Mouse (Mus musculus) intestine, postnatal 0 days (tissue): ENCODE data around the gene Peak1. TPM values are rescaled to one million over a fixed set of nuclear protein-coding genes. Genes with fewer than 3 reads are reported as not detected.

Experiments used
- ATAC-seq: fragments of 200-750 bp; cut with Nextera tagmentation; 2 replicates; pipeline ENCODE4 v1.8.0; 2017; ENCODE audit warnings: mild to moderate bottlenecking, moderate TSS enrichment, moderate library complexity
- H3K27ac ChIP-seq: fragments of 300-500 bp; sonication (generic); 2 replicates; pipeline ENCODE4 v1.5.1; 2014; ENCODE audit warnings: mild to moderate bottlenecking, low read depth, low read length, moderate library complexity
- H3K27me3 ChIP-seq: fragments of 300-500 bp; sonication (generic); replicated peaks from 2 replicates; pipeline ENCODE4 v1.6.1; 2014; ENCODE audit warnings: low read length, mixed read lengths; ENCODE audit not compliant: control insufficient read depth, insufficient read depth
- H3K36me3 ChIP-seq: fragments of 300-500 bp; sonication (generic); 2 replicates; pipeline ENCODE4 v1.6.1; 2014; ENCODE audit warnings: mild to moderate bottlenecking, moderate library complexity; ENCODE audit not compliant: control insufficient read depth, insufficient read depth
- H3K4me1 ChIP-seq: fragments of 300-500 bp; sonication (generic); replicated peaks from 2 replicates; pipeline ENCODE4 v1.6.1; 2014; ENCODE audit warnings: antibody characterized with exemption, low read length, mixed read lengths; ENCODE audit not compliant: control insufficient read depth, insufficient read depth
- H3K4me2 ChIP-seq: fragments of 300-500 bp; sonication (generic); replicated peaks from 2 replicates; pipeline ENCODE4 v1.6.1; 2014; ENCODE audit warnings: low read depth, mild to moderate bottlenecking, moderate library complexity
- H3K4me3 ChIP-seq: fragments of 300-500 bp; sonication (generic); 2 replicates; pipeline ENCODE4 v1.5.1; 2014; ENCODE audit warnings: low read depth, low read length
- H3K9ac ChIP-seq: fragments of 300-500 bp; sonication (generic); 2 replicates; pipeline ENCODE4 v1.6.1; 2014; ENCODE audit warnings: mild to moderate bottlenecking, low read depth, low read length
- H3K9me3 ChIP-seq: fragments of 300-500 bp; sonication (generic); 2 replicates; pipeline ENCODE4 v1.6.1; 2016; ENCODE audit warnings: mixed run types; ENCODE audit not compliant: control insufficient read depth
- CTCF ChIP-seq: sonication (generic); IDR thresholded peaks from 2 replicates; pipeline ENCODE4 v1.5.1; 2016; ENCODE audit warnings: low read depth, mild to moderate bottlenecking, control low read depth, antibody characterized with exemption, moderate library complexity
- WGBS: fragments of 180-500 bp; shearing (Covaris S2); extraction: QIAGEN DNeasy Blood & Tissue Kit; methylation state at CpG from one replicate; pipeline ENCODE4 v1.1.7; 2014; 5-methylcytosine and 5-hydroxymethylcytosine counted together
- polyA plus RNA-seq: library from polyadenylated mRNA; unstranded; fragments of >200 nt; fragmentation: Nextera tagmentation; extraction: Ambion mirVana; gene quantifications from 2 replicates; pipeline ENCODE4 v1.2.1, GENCODE M21; 2015

The Peak1 gene
- polyA plus RNA-seq, 1 experiment from 2014 or later: 5.9 TPM

DNA sequence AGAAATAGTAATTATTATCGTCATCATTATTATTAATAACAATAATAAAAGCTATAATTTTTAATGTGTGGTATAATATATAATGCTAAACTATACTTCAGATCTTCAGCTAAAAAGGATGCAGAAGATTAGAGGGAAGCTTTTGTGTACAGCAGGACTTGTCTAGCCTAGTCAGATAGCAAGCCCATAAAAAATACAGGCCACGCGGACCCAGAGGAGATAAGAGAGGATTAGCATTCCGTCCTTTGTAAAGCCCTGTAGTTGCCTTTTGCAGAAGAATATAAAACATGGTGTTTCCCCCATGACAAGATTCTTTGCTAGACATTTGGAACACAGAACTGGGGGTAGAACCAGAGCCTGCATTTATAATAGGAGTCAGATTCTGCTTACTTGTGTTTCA is 13.2 kb downstream of the Peak1 start:
- WGBS: 47% methylated on average over 4 of the region's 4 CpGs
- ATAC-seq: no peak
- no peak overlapping the region for H3K9ac ChIP-seq
- H3K4me2 ChIP-seq: no peak overlapping the region
- no peaks in the 10 kb centered on the region for H3K36me3 ChIP-seq
- no peak overlapping the region for H3K4me3 ChIP-seq
- no peaks in the 10 kb centered on the region for H3K9me3 ChIP-seq
- no peak overlapping the region for H3K27ac ChIP-seq
- no peaks in the 10 kb centered on the region for H3K4me1 ChIP-seq
- no peak for TF ChIP-seq CTCF
- H3K27me3 ChIP-seq: no peaks in the 10 kb centered on the region

DNA sequence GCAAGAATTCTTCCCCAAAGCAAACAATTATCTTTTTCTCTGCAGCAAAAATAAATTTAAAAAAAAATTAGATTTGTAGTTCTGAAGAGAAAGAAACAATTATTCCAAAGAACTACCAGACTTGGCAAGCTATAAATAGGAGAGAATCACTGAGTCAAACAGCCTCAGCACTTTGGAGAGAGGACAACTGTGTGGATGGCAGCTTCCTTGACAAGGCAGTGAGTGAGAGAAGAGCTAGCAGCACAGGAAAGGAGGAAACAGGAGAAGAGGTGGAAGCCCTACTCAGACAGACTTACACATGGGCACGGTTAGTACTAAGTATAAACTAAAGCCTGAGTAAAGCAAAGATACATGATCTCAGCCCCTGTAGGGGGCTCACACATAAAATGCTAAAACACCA is 21.6 kb downstream of the Peak1 start:
- Histone ChIP-seq H3K4me2 (no peak overlapping the region), H3K9me3 (no peaks in the 10 kb centered on the region), H3K27me3 (no peaks in the 10 kb centered on the region), H3K27ac (no peak overlapping the region), H3K9ac (no peak overlapping the region), H3K4me3 (no peak overlapping the region), H3K4me1 (no peaks in the 10 kb centered on the region), H3K36me3 (no peaks in the 10 kb centered on the region)
- ATAC-seq: no peak
- WGBS: 51% methylated on average over 1 of the region's 1 CpGs
- no peak for TF ChIP-seq CTCF

DNA sequence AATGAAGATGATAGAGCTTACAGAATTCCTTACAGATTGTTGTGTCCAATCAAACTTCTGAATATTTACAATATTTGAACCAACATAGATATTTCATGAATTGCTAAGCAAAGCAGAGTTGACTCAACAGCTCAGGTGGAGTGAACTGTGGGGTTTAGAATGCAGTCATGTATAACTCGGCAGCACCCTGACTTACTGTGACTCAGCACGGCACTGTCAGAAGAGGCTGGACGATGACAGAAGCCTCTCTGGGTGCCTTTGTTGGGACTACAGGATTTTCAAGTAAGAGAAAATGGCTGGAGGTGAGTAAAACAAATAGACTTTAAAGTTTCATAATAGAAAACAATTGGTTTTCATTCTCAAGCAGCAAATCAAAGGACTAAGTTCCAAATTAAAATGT is 25.0 kb downstream of the Peak1 start:
- H3K4me1 ChIP-seq: no peaks in the 10 kb centered on the region
- H3K27ac ChIP-seq: no peak overlapping the region
- no peak for ATAC-seq
- TF ChIP-seq CTCF: no peak
- no peaks in the 10 kb centered on the region for H3K36me3 ChIP-seq
- H3K27me3 ChIP-seq: no peaks in the 10 kb centered on the region
- no peak overlapping the region for H3K4me2 ChIP-seq
- WGBS: 83% methylated on average over 3 of the region's 3 CpGs
- no peak overlapping the region for H3K9ac ChIP-seq
- H3K9me3 ChIP-seq: no peaks in the 10 kb centered on the region
- no peak overlapping the region for H3K4me3 ChIP-seq

DNA sequence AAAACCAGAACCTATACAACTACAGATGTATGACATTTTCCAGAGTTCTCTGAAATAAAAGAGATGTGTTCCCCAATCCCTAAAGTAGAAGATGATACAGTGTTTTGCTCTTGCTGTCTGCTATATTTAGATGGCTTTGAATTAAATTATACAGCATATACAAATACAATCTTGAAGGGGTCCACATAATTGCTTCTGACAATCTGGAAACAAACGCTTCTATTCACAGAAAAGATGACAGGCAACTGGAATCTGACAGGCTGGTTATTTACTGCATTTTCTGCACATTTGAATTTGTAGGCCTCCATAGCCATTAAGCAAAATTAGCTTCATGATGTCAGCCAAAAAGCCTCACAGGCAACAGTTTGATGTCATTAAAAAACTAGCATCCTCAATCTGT is 35.1 kb downstream of the Peak1 start:
- no peaks in the 10 kb centered on the region for H3K4me1 ChIP-seq
- no peak overlapping the region for H3K27ac ChIP-seq
- H3K4me2 ChIP-seq: no peak overlapping the region
- no peak for ATAC-seq
- WGBS: 64% methylated on average over 1 of the region's 1 CpGs
- H3K36me3 ChIP-seq: no peaks in the 10 kb centered on the region
- H3K9me3 ChIP-seq: no peaks in the 10 kb centered on the region
- no peak for TF ChIP-seq CTCF
- no peaks in the 10 kb centered on the region for H3K27me3 ChIP-seq
- no peak overlapping the region for H3K4me3 ChIP-seq
- no peak overlapping the region for H3K9ac ChIP-seq

DNA sequence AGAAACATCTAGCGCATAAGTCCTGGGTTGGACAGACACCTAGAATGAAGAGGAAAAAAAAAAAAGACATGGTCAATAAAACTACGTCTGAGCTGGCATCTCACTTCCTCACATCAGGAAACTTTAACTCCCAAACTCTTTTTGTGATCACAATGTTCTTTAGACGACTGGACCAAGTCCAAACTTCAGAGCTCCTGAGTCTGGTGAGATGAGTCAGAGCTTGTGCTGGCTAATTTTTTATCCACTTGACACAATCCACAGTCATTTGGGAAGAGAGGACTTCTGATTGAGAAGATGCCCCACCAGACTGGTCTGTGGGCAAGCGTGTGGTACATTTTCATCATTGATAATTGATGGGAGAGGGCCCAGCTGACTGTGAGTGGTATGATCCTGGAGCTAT is 43.5 kb downstream of the Peak1 start:
- 47% methylated on average over 4 of the region's 4 CpGs for WGBS
- H3K36me3 ChIP-seq: no peaks in the 10 kb centered on the region
- H3K9me3 ChIP-seq: no peaks in the 10 kb centered on the region
- TF ChIP-seq CTCF: no peak
- H3K4me2 ChIP-seq: no peak overlapping the region
- no peak for ATAC-seq
- no peak overlapping the region for H3K4me3 ChIP-seq
- no peaks in the 10 kb centered on the region for H3K27me3 ChIP-seq
- H3K9ac ChIP-seq: no peak overlapping the region
- H3K4me1 ChIP-seq: no peaks in the 10 kb centered on the region
- no peak overlapping the region for H3K27ac ChIP-seq

DNA sequence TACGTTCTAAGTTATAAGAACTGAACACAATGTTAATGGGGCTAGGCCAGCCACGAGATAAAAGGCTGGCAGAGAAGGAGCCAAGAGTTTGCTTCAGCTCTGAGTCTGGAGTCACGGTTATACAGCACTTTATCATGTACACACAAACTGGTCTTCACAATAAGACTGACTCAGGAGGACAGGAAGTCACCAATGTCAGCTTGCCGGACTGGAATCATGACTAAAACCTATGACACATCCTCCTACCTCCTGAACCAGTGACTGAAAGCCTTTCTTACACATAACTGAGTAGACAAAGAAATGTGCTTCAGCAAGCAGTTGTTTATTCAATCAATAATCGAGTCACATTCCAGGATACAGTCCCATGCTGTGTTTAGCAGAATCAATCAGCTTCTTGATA is 47.2 kb downstream of the Peak1 start:
- Histone ChIP-seq H3K27ac (no peak overlapping the region), H3K9ac (no peak overlapping the region), H3K4me2 (no peak overlapping the region), H3K4me1 (no peaks in the 10 kb centered on the region), H3K9me3 (no peaks in the 10 kb centered on the region), H3K4me3 (no peak overlapping the region), H3K27me3 (no peaks in the 10 kb centered on the region), H3K36me3 (no peaks in the 10 kb centered on the region)
- no peak for ATAC-seq
- WGBS: 37% methylated on average over 5 of the region's 5 CpGs
- TF ChIP-seq CTCF: no peak

DNA sequence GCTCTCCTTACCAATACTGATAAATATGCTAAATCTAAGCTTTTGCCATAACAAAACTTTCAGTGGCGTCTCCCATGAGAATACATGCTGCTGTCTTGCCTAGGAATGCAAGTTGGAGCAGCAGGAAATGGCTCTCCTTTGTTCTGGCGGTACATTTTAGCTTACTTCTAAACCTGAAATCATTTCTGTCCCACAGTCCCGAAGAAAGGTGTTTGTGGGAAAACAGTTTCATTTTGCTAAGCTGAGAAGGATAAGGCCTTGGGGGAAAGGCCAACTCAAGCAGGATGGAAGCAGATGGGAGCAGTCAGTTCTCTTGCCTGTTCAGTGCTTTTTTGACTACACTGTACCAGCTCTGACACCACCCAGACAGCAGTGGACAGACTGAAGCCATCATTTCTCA is 49.1 kb downstream of the Peak1 start:
- no peak overlapping the region for H3K4me3 ChIP-seq
- H3K9ac ChIP-seq: no peak overlapping the region
- 59% methylated on average over 3 of the region's 3 CpGs for WGBS
- H3K4me2 ChIP-seq: no peak overlapping the region
- H3K36me3 ChIP-seq: no peaks in the 10 kb centered on the region
- no peak for ATAC-seq
- no peak for TF ChIP-seq CTCF
- no peak overlapping the region for H3K27ac ChIP-seq
- no peaks in the 10 kb centered on the region for H3K4me1 ChIP-seq
- H3K9me3 ChIP-seq: no peaks in the 10 kb centered on the region
- H3K27me3 ChIP-seq: no peaks in the 10 kb centered on the region
